Mouse (Mus musculus) lung, postnatal 14 days (tissue): ENCODE results near the gene Btbd16.

Source experiments
- DNase-seq: peaks from one replicate; pipeline ENCODE4 v3.0.0; 2021

Btbd16 gene

GRCm38 (mm10) chr7:130773914-130774630 is at the start of gene Btbd16:
Gene Btbd16, plus strand, starts transcription at chr7:130774069.
- DNase-seq: no peak

- no peak for DNase-seq
Observed at GRCm38 (mm10) chr7:130726185-130726584, 47.7 kb upstream of the Btbd16 start.

- DNase-seq: no peak
Observed at GRCm38 (mm10) chr7:130726724-130727422, 47.0 kb upstream of the Btbd16 start.

DNA sequence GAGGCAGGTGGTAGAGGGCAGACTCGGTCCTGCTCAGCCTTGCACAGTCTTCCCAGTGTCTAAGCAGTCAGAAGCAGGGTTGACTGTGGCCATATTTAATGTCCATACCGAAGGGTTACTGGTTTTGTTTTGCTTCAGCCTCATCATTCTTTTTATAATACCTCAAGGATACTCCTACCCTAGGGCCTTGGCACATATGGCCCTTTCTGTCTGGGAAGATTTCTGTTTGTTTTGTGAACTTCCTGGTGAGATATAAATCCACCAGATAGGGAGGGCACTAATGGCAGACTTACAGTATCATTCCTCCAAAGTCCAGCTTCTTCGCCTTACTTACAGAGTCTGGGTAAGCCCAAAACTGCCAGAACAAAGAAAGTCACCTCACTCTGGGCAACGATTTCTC is 46.3 kb upstream of the Btbd16 start:
- no peak for DNase-seq

- no peak for DNase-seq
Observed at GRCm38 (mm10) chr7:130731792-130732191, 42.1 kb upstream of the Btbd16 start.

DNA sequence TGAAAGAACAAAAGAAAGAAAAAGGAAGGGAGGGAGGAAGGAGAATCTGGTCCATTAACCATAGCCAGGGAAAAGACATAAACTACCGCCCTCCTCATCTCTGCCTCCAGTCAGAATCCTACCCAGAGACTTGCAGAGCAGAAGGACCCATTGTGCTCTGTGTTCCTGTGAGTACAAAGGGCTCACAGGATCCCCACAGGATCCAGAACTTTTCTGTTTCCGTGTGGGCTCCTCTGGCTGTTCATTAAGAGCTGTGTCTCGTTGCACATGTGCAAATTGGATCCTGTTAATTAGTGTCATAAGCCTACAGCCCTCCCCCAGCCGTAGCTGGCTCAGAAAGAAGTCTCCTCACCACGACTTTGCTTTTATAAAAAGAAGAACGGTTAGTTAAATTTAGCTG is 41.0 kb upstream of the Btbd16 start:
- DNase-seq: no peak

- no peak for DNase-seq
Observed at GRCm38 (mm10) chr7:130733423-130733822, 40.4 kb upstream of the Btbd16 start.

DNA sequence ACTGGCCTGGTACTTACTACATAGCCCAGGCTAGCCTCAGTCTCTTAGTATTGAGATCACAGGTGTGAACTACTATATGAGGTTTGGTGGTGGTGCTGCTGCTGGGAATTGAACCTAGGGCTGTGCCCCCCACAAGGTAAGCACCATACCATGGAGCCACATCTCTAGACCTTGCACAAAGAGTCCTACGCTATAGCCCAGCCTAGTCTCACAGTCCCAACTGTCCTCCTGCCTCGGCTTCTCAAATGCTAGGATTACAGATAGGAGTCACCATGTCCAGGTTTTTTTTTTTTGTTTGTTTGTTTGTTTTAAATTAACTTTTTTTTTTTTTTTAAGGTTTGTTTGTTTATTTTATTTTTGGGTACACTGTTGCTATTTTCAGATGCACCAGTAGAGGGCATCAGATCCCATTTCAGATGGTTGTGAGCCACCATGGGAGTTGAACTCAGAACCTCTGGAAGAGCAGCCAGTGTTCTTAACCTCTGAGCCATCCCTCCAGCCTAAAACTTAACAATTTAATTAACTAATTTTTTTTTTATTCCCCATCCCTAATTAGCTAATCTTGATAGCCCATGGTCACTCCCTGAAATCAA is 39.6 kb upstream of the Btbd16 start:
- DNase-seq: no peak

- DNase-seq: no peak
Observed at GRCm38 (mm10) chr7:130741099-130741498, 32.8 kb upstream of the Btbd16 start.

DNA sequence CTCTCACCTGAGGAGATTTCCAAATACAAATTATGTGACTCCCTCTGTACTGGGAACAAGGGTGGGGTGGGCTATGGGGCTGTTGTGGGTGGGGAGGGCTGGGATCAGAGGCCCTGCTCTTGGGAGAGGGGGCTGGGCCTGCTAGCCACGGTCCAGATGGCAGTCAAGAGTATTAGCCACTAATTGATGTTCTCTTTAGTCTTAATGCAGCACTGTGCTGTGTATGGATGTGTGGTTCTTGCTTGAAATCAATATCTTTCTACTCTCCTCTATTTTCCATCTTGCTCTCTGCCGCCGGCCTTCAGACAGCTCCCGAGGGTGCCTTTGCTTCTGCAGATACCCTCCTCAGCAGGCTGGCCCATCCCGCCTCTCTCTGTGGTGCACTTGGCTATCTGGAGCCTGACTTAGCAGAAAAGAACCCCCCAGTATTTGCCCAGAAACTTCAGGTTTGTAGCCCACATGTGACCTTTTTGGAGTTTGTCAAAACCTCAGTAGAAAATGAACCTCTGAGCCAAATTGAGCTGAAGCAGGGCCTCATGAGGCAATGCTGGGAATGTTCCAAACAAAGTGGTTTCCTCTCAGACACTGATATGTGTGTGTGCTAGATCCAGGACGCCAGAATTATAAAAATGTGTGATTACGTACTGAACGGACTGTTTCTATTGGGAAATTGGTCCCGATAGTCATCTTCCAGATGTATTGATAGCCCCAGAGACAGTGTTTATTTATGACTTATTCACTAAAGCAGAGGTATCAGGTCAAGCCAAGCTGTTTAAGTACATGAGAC is 30.4 kb upstream of the Btbd16 start:
- no peak for DNase-seq

DNA sequence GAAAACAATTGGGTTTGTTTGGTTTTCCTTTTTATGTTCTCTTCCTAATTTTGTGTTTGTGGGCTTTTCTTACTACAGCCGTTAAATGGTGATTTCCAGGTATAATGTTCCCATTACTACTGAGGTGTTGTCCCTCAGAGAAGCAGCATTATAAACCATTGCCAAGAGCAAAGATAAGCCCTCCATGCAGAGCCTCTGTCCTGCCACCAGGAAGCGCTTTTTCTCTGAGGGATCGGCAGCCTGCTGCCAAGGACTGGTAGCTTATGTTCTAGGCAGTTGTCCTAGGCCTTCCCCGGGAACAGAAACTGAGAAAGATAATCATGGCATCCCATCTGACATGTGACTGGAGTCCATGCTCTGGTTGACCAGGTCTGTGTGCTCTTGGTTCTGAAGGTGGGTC is 24.7 kb upstream of the Btbd16 start:
- DNase-seq: no peak

- DNase-seq: no peak
Observed at GRCm38 (mm10) chr7:130750752-130751490, 22.9 kb upstream of the Btbd16 start.

DNA sequence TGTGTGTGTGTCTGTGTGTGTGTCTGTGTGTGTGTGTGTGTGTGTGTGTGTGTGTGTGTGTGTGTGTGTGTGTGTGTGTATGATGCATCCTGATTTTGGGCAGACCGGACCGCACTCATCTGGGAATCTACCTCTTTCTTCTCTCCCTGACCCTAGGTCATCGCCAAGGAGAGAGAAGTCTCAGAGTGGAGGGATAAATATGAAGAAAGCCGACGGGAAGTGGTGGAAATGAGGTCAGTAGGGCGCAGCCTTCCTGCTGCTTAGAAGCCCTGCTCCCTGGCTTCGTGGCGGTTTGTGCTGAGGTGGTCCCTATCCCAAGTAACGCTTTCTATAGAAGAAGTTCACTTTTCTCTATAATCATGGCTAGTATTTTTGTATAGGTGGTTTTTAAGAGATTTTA is 22.2 kb upstream of the Btbd16 start:
- DNase-seq: no peak

DNA sequence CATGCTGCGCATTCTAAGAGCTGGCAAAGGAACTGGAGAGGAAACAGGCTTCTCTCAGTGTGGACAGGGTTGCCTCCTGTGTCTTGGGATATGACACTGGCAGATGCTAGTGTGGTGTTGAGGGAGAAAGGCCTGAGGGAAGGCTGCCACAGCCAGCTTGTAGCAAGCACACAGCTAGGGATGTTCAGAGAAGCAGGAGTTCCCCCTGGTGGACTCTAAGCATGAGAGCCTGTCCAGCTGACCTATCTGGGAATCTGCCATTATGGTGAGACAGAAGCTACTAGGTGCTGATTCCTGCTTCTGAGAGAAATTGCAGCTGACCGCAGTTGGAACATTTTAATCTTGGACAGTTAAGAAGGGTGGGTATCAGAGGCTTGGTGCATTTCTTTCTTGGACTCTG is 19.1 kb upstream of the Btbd16 start:
- peak; percentile 25 for DNase-seq

GRCm38 (mm10) chr7:130756343-130756835 is 17.5 kb upstream of the Btbd16 start:
- DNase-seq: no peak

- no peak for DNase-seq
Observed at GRCm38 (mm10) chr7:130757326-130757865, 16.5 kb upstream of the Btbd16 start.

GRCm38 (mm10) chr7:130762071-130762897 is 11.6 kb upstream of the Btbd16 start:
- DNase-seq: peak; percentile 76

GRCm38 (mm10) chr7:130764160-130764559 is 9.7 kb upstream of the Btbd16 start:
- DNase-seq: no peak

- DNase-seq: no peak
Observed at GRCm38 (mm10) chr7:130766411-130767170, 7.3 kb upstream of the Btbd16 start.

DNA sequence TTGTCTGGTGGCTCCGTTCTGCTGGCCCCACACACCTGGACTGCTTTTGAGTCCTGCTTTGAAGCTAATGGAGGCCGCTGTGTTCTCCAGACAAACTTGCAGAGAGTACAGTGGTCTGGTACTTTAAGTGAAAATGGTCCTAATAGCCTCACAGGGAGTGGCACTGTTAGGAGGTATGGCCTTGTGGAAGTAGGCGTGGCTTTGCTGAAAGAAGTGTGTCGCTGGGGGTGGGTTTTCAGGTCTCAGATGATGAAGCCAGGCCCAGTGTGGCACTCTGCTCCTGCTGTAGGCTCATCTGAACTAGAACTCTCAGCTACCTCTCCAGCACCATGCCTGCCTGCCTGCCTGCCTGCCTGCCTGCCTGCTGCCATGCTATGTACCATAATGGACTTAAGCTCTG is 5.7 kb upstream of the Btbd16 start:
- DNase-seq: no peak
